Mouse (Mus musculus) heart, adult 11 months (tissue): ENCODE data around the gene Cyp3a11.
"Not testable (repeated sequence)": the region's sequence is repeated elsewhere in the genome, so short reads cannot be mapped to it uniquely, and the experiment has no call there.

Source experiments
- DNase-seq: peaks from one replicate; pipeline ENCODE4 v3.0.0; 2022

The Cyp3a11 gene

DNA sequence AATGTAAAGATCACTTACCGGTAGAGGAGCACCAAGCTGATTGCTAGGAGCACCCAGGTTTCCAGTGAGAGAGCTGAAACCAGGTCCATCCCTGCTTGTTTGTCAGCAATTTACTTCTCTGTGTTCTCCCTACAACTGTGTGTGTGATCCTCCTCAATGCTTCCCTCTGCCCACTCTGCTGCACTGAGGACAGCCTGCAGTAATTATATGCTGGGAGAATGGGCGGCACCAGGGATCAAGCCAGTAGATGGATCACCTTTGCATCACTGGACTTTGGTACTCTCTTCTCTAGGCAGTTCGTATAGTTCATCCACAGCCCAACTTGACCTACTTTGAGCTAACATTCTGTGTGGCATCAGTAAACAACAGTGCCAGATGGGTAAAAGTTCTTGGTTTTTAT lies at the start of gene Cyp3a11:
Gene Cyp3a11, minus strand, starts transcription at position 277 of the 400 bp plus-strand sequence.
- DNase-seq, result no peak

DNA sequence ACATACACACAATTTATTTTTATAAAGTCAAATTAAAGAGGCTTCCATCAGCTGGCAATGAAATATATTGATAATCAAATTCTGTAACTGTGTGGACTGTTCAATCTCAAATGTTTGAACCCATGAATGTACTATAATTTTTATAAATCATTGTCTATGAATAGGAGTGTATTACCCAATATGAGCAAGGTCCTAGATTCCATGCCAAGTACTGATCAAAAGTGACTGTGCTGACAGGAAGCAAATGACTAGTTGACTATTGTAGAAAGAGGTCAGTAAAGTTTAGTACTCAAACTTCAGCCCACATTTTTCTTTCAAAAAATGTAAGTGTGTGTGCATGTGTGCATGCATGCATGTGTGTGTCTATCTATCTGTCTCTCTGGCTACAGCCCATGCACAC lies 33.1 kb upstream of the Cyp3a11 start:
- DNase-seq, result no peak

DNA sequence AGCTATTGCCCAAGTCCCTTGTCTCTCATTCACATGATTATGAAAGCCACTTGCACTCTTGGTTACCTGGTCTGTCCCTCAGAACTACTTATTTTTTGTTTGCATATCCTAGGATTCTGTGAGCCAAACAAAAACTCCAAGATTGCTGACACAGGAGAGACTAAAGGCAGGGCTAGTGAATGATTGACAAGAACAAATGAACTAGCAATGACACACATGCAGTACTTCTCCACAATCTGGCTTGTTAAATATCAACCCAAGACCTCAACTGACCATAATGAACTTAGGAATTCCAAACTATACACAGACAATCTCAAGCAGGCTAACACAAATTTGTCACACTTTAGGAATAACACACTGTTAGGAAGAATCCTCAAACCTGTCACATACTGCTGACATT lies 32.0 kb upstream of the Cyp3a11 start:
- no peak for DNase-seq

DNA sequence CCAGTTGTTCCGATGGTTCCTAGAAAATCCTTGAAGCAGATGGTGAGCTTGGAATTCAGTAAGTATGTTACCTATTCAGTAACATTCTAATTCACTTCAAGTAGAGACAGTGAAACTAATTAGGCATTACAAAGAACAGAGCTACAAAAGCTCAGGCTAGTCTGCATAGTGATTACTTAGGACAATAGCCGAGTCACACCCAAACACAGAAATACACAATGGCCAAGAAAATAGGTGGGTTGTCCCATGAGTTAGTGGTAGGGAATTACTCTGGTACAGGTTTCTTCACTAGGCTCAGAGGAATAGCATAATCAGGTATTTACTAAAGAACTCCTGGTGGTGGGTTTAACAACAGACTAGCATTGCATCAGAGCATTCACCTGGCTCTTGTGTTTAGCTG lies 27.2 kb upstream of the Cyp3a11 start:
- DNase-seq, result not testable (repeated sequence)

DNA sequence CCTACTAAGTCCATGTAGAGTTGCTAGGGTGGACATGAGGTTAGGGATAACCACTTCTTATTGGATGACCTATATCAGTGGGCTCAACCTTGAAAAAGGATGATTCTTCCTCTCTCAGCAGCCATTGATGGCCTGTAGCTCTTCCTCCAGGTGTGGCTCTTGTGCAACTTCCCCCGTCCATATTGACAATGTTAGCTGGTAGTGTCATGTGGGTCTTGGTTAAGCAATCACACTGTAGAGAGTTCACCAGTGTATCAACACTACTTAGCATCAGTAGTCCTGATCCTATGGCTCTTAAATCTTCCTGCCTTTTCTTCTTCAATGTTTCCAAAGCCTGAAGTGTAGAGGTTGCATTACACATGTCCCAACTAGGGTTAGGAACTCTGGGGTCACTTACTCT lies 24.8 kb upstream of the Cyp3a11 start:
- DNase-seq, result no peak

DNA sequence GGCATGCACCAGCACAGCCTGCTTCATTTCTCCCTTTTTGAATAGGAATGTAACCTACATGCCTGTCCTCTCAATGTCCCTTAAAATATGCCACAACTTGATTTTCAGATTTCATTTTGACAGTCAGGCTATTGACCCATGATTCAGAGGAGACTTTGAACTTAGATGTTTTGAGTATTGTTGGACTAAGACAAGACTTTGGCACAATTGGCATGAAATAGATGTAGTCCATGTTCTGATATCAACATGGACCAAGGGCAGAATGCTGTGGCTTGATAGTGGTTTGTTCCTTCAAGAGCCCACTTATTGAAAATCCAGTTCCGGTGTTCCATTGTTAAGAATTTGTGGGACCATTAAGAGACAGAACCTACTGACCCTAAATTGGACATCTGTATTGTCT lies 23.6 kb upstream of the Cyp3a11 start:
- DNase-seq, result no peak

DNA sequence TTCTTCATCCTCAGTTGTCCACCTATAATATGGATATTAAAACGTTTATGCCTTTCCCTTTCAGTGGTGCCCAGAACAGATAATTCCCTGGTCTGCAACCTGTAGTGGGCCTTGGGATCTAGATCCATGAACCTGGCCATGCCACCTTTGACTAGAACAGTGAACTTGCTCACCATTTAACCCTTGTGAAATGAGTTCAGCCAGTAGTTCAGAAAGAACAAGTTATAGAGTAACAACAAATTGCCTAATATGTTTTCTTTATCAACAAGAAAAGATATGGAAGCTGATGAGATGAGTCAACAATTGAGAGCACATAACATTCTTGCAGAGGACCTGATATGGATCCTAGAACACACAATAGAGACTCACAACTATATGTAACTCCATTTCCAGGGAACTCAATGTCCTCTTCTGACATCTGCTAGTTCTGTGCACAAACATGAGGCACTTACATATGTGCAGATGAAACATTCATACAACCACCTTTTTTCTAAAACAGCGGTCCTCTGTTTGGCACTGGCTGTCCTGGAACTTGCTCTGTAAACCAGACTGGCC lies 20.7 kb upstream of the Cyp3a11 start:
- DNase-seq, result no peak

DNA sequence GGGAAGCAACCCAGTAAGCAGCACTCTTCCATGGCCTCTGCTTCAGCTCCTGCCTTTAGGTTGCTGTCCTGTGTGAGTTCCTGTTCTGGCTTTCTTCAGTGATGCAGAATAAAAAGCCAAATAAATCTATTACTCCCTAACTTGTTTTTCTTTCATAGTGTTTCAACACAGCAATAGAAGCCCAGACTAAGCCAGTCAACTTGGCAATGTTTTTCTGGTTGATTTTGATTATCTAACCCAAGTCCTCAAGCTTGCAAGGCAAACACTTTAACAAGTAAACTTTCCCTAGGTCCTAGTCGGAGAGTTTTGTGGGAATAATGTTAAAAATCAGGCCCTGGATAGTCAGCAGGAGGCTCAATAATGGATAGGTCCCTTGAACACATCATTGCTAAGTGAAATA lies 17.5 kb upstream of the Cyp3a11 start:
- DNase-seq, result no peak

DNA sequence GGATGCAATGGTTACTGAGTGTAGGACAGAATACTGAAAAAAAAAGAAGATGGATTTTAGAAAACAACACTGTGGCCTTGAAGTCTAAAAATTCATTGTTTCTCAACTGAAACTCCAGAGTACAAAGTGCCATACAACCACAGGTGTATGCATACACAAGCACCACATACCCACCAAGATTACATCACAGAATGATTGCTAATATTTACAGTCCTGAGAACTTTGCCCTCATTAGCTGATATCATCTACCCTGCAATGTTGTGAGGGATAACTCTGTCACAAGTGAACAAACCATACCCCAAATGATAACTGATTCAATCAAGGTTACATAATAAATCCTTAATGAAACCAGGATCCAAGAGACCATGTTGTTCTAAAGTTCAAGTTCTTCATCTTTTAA lies 1.4 kb upstream of the Cyp3a11 start:
- DNase-seq, result no peak

DNA sequence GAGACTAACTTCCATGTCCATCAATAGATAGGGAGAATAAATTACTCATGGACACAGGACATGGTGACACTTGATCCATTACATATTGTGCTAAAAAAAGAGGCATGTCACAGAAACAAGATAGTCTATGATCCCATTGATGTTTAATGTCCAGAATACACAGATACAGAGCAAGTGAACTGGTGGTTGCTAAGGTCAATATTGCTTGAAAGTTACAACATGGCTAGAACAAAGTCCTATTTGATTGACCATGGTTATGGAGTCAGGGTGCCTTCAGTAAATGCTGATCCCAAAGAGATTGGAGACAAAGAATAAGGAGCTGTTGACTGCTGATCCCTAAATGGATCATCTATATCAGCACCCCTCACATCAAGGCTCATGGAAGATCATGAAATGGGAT lies 12.3 kb downstream of the Cyp3a11 start:
- DNase-seq, result not testable (repeated sequence)

DNA sequence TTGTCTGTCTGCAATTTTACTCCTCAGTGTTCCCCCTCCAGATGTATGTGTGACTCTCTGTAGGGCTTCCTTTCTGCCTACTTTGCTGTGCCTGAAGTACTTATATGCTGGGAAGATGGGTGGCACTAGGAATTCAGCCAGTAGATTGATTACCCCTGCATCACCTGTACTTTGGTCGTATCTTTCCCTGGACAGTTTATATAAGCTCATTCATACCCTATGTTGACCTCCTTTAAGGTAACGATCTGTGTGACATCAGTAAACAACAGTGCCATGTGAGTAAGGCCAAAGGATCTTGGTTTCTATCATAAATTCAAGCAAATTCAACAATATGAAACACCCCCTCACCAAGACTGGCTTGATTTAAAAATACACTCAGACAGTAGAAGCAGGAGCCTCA lies 74.0 kb downstream of the Cyp3a11 start, which contains the start of gene Cyp3a44:
Gene Cyp3a44, minus strand, starts transcription at position 79 of the 400 bp plus-strand sequence.
- DNase-seq, result not testable (repeated sequence)
